Mouse (Mus musculus) mouse embryonic stem cell (cell line): Measurements from ENCODE around the gene Adamtsl1.

Source experiments
- in situ Hi-C, 2 experiments: fragments of 300-500 bp; cut with MboI; formaldehyde crosslinking; loops; 1 replicate in 1 of 2; 3 replicates in 1 of 2; pipeline ENCODE4 v1.14.3; 2019 to 2020; ENCODE audit warnings: low sequenced_read_pairs in 2 of 2, low pct_unique_long_range_greater_than_20kb in 1 of 2, mixed read lengths in 1 of 2; ENCODE audit not compliant: unreplicated experiment in 1 of 2

Gene Adamtsl1

DNA sequence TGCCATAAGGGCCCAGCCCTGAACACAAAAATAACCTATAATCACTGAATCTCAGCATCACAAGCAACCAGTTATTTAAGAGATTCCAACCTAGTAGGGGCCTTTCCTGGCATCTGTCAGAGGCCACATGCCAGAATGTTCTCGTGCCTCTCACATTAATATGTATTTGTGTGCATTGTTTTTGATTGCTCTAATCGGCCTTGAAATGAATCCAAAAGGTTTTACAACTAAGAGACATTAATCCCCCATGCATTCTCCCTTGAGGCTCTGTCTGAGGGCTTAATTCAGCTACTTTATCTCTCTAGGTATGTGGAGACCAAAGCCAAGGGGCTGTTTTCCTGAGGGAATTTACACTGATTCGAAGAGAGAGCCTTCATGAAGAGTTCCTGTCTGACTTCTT lies 250.5 kb downstream of the Adamtsl1 start:
- in situ Hi-C loops, result no loop called here

DNA sequence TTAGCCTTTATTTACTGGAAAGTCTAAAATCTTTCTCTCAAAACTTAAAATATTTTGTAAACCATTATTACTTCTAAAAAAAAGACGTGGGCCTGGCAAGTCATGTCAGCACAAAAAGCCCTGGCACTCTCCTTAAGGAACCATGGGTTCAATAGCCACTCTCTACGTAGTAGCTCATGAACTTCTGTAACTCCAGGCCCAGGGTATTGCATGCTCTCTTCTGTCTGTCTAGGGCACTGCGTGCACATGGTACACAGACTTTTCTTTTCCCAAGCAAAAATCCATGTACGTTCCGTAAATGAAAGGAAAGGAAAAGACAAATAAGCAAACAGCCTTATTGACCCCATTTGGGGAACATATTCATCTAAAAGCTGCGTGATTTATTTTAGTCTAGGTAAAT lies 253.7 kb downstream of the Adamtsl1 start:
- in situ Hi-C loops, result no loop called here

DNA sequence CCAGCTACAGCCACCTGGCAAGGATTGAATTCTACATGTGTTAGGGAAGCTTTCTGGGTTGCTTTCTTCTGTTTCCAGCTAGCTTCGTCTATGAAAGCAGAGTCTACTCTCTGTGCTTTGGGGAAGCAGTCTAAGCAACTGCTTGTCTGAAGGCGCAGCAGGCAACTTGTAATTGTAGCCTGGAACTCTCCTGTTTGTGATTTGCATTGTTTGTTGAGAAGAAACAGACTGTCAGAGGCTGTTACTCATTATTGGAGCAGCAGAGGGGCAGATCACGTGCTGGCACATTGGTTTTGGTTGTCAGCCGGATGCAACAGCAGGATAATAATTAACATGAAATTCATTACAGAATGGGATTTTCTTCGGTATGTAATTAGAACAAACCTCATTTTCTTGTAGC lies 254.1 kb downstream of the Adamtsl1 start:
- in situ Hi-C loops, result no loop called here

DNA sequence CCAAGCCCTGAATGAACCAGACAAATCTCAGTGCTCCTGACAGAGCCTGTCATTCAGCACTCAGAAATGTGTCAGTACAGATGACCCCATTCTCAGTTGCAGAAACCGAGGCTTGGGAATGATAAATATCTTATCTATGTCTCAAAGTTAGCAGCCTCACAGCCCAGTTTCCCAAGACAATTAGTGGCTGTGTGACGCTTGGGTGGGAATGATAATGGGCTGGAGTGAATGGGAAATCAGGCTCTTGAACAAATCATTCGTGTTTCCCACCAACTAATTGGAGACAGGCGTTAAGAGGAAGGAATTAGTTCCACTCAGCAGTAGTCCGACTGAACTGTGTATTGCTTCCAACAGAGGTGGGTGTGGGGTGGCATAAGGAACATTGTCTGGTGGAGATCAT lies 268.5 kb downstream of the Adamtsl1 start:
- in situ Hi-C loops, result no loop called here

DNA sequence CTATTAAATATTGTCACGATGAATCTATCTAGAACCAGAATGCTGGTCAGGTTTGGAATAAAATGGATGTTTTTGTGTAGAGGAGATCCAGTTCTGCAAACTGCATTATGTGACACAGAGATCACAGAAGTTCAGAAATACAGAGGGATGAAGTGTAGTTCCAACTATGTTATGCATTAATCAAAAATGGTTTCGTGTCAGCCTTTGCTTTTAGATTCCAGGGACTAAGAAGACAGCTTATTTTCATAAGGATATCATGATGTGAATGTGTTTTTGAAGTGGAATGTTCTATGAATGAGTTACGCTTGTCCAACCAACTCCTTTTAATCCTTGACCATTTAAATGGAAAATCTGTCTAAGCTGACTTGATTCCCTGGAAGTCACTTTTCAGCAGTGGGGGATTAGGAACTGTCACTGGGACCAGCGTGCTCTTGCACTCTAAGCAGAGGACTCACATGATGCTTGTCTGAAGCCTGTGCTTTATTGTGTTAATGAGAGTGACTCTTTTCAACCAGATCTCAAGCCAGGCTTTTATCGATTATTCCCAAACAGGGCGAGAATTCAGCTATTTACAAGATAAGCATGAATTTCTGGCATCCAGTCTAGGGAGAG lies 269.9 kb downstream of the Adamtsl1 start:
- in situ Hi-C loops, result no loop called here

DNA sequence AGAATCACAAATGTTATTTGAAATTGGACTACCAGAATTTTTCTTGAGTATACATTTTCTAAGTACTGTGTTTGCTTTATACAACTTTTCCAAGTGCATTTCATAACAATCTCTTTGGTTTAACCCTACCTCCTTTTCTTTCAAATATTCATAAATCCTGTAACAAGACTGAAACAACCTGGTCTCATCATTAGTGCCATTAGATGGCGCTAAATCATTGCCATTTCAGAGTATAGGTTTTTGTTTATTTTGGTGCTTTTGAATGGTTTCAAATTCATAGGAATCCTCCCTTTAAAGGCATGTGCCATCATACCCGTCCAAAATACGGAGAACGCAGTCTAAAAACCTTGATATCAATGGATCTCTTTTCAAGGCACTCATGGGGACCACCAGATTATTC lies 270.5 kb downstream of the Adamtsl1 start:
- in situ Hi-C loops, result no loop called here

DNA sequence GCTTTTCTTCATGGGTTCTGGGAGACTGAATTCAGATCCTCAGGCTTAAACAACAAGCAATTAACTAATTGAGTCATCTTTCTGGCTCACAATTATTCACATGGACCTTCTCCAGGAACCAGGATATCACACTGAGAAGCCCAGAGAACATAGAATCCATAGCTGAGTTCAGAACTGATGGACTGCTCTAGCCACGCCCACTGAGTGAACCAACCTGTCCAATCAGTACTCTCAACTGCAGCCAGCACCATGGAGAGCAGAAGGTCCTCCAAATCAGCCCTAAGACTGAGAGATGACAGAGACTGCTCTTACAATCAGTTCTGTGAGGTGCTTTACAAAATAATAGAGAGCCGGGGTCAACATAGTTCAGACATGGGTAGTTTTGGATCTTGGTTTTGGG lies 276.3 kb downstream of the Adamtsl1 start:
- in situ Hi-C loops, result no loop called here

DNA sequence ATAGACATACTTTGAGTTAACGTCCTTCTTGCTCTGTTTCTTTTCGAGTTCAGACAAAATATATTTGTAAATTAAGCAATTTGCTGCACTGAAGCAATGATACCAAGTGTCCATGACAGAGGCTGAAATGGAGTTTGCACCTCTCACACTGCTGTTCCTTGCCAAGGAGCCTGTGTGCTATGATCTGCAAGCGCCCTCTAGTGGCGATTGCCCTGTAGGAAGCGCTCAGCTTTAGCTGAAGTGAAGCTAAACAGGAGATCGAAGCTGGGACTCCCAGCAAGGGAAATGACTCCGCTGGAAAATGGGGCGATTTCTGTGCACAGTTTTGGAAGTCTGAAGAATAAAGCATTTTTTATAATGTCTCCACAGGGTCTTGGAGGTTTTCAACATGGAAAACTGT lies 287.8 kb downstream of the Adamtsl1 start:
- in situ Hi-C loops, result loop anchor here (10.0 to 25.0 kb wide), 2 partner anchors 365 to 637 kb away; no protein-coding TSS in a partner anchor

DNA sequence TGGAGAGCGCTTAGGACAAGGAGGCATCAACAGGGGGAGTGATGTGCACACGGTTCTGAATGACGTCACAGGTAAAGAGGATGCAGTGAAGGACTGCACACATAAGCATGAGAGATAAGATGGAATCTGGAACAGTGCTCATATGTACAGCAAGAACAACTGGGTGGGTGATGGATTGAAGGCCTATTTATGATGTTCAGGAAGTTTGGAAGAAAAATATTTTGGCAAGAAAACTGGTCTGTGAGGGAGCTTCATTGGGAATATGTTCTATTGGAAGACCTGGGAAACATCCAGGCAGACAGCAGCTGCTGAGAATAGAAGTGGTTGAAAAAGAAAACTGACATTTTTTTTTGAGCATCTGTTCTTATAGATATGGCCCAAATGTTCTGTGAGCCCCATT lies 300.4 kb downstream of the Adamtsl1 start:
- in situ Hi-C loops, result loop anchor here in 1 of 2 experiments (25.0 kb wide), 1 partner anchor 377 kb away; no protein-coding TSS in a partner anchor

DNA sequence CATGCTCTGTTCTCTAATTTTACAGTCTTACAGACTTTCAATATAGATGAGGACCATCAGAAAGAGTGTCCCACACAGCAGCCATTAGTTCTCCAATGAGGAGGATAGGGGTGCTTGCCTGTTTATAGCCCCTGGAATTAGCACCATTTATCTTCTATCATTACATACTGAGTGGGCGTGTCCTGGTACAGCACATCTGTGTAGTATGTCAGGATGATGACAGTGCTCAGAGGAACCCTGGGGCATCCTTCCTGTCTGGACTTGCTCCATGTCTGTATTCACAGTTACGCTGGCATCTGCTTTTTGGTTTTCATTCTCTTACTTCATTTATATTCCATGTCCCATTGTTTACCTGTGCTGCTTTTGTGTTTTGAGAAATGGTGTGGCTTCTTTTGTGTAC lies 304.5 kb downstream of the Adamtsl1 start:
- in situ Hi-C loops, result loop anchor here in 1 of 2 experiments (25.0 kb wide), 1 partner anchor 381 kb away; no protein-coding TSS in a partner anchor

DNA sequence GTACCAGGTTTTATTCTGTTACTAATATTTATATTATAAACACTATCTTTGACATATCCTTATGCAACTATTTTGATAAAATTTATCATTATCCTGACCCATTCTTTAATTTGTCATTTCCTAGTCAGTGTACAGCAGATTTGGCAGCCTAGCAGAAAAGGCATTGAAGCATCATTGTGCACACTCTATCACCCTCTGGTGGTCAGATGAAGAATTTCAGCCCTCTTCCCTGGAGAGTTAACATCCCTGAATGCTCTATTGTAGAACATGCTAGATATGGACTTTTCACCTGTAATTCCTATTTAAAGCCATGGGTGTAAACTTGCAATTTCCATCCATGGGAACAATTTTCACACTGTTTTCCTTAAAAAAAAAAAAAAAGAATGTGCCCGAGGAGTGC lies 305.2 kb downstream of the Adamtsl1 start:
- in situ Hi-C loops, result loop anchor here in 1 of 2 experiments (25.0 kb wide), 1 partner anchor 382 kb away; no protein-coding TSS in a partner anchor

DNA sequence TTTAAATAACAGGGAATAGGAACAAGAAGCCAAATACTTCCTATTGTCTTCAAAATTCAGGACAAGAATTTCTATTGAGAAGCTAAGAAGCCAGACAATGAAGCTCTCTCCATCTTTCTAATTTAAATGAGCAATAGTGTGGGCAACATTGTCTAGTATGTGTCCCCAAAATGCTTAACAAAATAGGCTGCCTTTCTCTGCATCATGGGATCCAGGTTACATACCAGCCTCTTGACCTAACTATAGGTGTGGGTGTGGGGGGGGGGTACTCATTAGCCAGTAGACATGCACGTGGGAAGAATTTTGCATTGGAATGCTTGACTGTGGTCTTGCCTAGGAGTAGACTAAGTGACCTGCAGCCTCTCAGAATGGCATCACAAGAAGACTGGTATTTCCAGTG lies 305.9 kb downstream of the Adamtsl1 start:
- in situ Hi-C loops, result loop anchor here (10.0 to 25.0 kb wide), 2 partner anchors 383 to 735 kb away; partner anchors contain the start of gene Saxo1 (in 1 of the 2)

DNA sequence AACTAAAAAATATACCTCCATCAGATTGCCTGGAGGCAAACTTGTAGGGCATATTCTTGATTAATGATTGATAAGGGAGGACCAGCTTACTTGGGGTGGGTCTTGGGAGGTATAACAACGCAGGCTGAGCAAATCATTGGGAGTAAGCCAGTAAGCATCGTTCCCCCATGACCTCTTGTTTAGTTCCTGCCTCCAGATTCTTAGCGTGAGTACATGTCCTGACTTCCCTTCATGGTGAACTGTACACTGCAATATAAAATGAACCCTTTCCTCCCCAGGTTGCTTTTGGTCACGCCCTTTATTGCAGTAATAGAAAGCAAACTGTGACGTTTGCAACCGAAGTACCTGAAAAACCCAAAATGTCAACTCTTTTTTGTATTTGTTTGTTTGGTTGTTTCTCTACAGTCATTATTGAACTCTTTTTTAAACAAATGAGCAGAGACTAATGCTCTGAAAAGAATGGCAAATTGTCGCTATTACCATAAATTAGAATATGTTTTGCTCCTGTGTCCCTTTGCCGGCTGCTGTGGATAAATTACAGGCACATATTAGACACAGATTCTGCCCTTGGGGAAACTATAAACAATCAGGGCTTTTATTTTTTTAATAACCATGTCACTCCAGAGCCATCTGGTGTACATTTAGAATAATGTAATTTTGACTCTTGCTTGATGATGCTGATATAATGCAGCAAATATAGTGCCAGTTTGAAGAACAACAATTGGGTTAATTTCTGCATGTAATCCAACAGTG lies 310.2 kb downstream of the Adamtsl1 start:
- in situ Hi-C loops, result loop anchor here (10.0 to 25.0 kb wide), 2 partner anchors 387 to 731 kb away; partner anchors contain the start of gene Saxo1 (in 1 of the 2)

DNA sequence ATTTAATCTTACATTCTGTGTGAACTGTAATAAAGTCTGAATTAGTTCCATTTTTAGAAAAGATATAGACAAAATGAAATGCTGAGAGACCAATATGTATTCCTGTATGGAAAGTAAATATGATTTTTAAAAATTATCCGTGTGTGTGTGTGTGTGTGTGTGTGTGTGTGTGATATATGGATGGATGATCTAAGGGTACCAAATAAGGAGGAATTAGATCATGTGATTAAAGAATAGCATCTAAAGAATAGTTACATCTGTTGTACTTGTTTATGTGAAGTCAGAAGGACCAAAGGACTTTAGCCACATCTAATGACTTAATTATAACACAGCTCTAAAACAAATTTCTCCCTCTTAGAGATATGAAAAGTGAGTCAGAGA lies 310.7 kb downstream of the Adamtsl1 start:
- in situ Hi-C loops, result loop anchor here (10.0 to 25.0 kb wide), 3 partner anchors 387 to 730 kb away; partner anchors contain the start of gene Saxo1 (in 1 of the 2)

DNA sequence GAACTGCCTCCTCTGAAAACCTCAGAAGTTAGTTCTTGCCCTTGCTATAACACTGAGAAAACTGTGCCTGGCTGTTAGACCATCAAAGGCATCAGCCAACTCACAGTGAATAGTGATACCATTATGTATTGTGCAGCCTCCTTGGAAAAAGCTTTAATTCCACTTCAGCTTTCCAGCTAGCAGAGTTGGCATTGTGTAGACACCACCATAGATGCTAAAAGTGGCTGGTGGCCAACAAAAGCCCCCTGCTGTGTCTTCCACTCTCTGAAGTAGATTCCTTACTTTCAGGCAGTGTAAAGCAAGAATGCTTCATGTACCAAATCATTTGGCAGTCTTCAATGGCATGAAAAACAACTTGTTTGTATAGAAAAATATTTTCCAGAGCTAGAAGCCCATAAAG lies 323.1 kb downstream of the Adamtsl1 start:
- in situ Hi-C loops, result loop anchor here in 1 of 2 experiments (25.0 kb wide), 1 partner anchor 700 kb away; no protein-coding TSS in a partner anchor

DNA sequence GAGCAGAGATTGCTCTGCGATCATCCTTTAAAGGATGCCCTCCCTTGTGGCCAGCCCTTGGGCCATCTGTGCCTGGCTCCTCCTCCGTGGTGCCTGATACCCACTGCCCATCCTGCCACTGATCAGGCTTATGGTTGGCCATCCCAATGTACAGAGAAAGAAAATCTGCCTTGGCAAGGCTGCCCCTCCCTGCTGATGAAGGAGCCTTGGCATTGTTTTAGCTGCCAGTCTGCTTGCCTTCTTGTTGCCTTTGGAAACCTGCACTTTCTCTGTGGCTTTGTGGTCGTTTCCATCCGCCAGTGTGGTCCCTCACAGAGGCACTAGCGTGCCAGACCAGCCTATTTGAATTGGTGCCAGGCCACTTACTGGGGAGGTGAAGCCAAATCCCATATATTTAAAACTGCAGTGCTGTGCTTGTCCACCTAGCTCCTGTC lies 323.6 kb downstream of the Adamtsl1 start:
- in situ Hi-C loops, result loop anchor here in 1 of 2 experiments (25.0 kb wide), 1 partner anchor 700 kb away; no protein-coding TSS in a partner anchor

DNA sequence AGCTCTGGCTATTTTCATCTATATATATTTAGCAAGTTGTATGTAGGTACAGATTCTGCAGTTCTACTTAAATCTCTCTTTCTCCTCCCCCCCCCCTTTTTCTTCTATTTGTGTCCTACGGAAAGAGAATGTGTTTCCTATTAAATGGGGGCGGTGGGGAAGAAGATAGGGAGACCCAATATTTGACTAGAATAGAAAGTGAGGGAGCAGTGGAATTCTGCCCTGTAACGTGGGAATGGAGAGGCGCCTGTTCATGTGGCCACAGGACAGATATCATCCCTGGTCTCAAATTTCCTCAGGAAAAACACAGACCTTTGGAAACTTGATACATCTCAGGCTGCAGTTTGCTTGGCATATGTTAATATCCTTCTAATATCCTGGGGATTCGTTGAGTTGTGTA lies 324.1 kb downstream of the Adamtsl1 start:
- in situ Hi-C loops, result loop anchor here in 1 of 2 experiments (25.0 kb wide), 1 partner anchor 699 kb away; no protein-coding TSS in a partner anchor

DNA sequence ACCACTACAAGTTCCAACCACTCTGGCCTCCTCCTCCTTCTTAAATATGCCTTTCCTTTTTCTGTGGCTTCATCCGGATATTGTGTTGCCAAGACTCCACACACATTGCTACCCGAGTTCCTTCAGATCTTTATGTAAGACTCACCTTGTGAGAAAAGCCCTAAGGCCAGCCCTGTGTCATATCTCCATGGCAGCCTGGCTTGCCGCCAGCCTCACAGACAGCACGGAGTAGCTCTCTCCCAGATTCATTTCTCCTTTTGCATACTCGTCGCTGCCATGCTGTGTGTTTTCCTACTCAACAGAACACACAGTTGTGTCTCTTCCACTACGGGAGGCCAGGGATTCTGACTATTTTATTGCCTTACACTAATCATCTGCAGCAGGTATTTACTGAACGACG lies 328.1 kb downstream of the Adamtsl1 start:
- in situ Hi-C loops, result loop anchor here in 1 of 2 experiments (25.0 kb wide), 1 partner anchor 695 kb away; no protein-coding TSS in a partner anchor

DNA sequence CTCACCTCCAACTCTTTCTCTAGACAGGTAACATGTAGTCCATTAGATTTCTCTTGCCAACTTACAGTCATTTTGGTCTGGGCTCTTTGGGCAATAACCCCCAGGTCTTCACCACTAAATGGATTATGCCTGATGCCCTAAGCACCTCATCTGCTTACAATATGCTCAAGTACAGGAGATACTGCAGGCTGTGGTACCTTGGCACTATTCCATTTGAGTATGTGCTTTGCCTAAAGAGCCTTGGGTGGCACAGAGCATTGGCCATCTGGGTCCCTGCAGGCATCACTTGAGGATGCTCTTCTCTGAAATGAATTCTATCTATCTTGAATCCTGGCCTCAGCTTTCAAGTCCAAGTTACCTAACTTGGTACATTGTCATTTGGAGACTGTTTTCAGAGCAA lies 330.4 kb downstream of the Adamtsl1 start:
- in situ Hi-C loops, result loop anchor here in 1 of 2 experiments (25.0 kb wide), 1 partner anchor 693 kb away; no protein-coding TSS in a partner anchor
